Mouse (Mus musculus) heart, embryonic 11.5 days (tissue): Measurements from ENCODE around the gene Srf. TPM values are rescaled to one million over a fixed set of nuclear protein-coding genes. Genes with fewer than 3 reads are reported as not detected.

ENCODE experiments used
- ATAC-seq: fragments of 200-750 bp; cut with Nextera tagmentation; replicated peaks from 2 replicates; pipeline ENCODE4 v1.8.0; 2017; ENCODE audit warnings: moderate library complexity; ENCODE audit not compliant: insufficient number of reproducible peaks, low FRiP score, low TSS enrichment
- H3K27ac ChIP-seq: fragments of 300-500 bp; sonication (generic); 2 replicates; pipeline ENCODE4 v1.5.1; 2014; ENCODE audit warnings: mild to moderate bottlenecking, low read depth, low read length
- H3K27me3 ChIP-seq: fragments of 300-500 bp; sonication (generic); 2 replicates; pipeline ENCODE4 v1.6.1; 2014; ENCODE audit warnings: mild to moderate bottlenecking, low read length, mixed read lengths; ENCODE audit not compliant: control insufficient read depth, insufficient read depth
- H3K36me3 ChIP-seq: fragments of 300-500 bp; sonication (generic); 2 replicates; pipeline ENCODE4 v1.6.1; 2014; ENCODE audit warnings: mild to moderate bottlenecking, low read length, moderate library complexity, mixed read lengths; ENCODE audit not compliant: control insufficient read depth, insufficient read depth
- H3K4me1 ChIP-seq: fragments of 300-500 bp; sonication (generic); 2 replicates; pipeline ENCODE4 v1.6.1; 2014; ENCODE audit warnings: low read length; ENCODE audit not compliant: control insufficient read depth, insufficient read depth
- H3K4me2 ChIP-seq: fragments of 300-500 bp; sonication (generic); 2 replicates; pipeline ENCODE4 v1.6.1; 2014; ENCODE audit warnings: mild to moderate bottlenecking, moderate library complexity
- H3K4me3 ChIP-seq: fragments of 300-500 bp; sonication (generic); 2 replicates; pipeline ENCODE4 v1.5.1; 2014; ENCODE audit warnings: low read depth, low read length
- H3K9ac ChIP-seq: fragments of 300-500 bp; sonication (generic); 2 replicates; pipeline ENCODE4 v1.6.1; 2014; ENCODE audit warnings: mild to moderate bottlenecking, low read depth, low read length, moderate library complexity
- H3K9me3 ChIP-seq: fragments of 300-500 bp; sonication (generic); replicated peaks from 2 replicates; pipeline ENCODE4 v1.6.1; 2016; ENCODE audit warnings: low read length; ENCODE audit not compliant: control insufficient read depth
- WGBS: fragments of 180-500 bp; shearing (Covaris S2); extraction: QIAGEN DNeasy Blood & Tissue Kit; methylation state at CpG from one replicate; pipeline ENCODE4 v1.1.7; 2014; ENCODE audit not compliant: insufficient replicate concordance; 5-methylcytosine and 5-hydroxymethylcytosine counted together
- polyA plus RNA-seq: library from polyadenylated mRNA; unstranded; fragments of >200 nt; fragmentation: Nextera tagmentation; extraction: Ambion mirVana; gene quantifications from 2 replicates; pipeline ENCODE4 v1.2.1, GENCODE M21; 2014

Gene Srf
- polyA plus RNA-seq, 1 experiment from 2014 or later: 15.0 TPM

DNA sequence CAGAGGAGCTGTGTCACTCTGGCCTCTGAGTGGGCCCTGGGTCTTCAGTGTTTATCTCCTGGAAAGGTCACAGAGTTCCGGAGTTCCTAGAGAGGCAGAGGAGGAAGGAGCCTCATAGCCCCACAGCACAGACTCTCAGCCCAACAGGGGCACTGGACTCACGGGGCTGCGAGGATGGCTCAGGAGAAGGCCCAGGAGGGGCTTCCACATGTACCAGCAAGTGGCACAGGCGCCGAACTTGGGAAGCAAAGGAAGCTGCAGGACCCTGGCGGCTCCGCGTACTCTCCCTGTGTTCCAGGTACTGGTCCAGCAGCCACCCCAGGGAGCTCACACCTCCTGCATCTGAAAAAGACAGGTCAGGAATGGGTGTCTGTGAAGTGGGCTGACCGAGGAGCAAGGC lies 34.8 kb downstream of the Srf start:
- no peaks in the 10 kb centered on the region for H3K36me3 ChIP-seq
- peaks cover 15% of the 10 kb centered on the region; the same call in 1 of the 2 replicates for H3K27me3 ChIP-seq
- peak overlapping the region; percentile 63 for H3K4me2 ChIP-seq
- H3K9me3 ChIP-seq: no peaks in the 10 kb centered on the region
- ATAC-seq: 0 out of 2 replicates have a peak, but pooled peaks have one; percentile 4
- WGBS: 62% methylated on average over 9 of the region's 9 CpGs
- H3K9ac ChIP-seq: peak overlapping the region; percentile 58
- 0 out of 2 replicates have a peak overlapping the region, but pooled peaks have one; percentile 22 for H3K27ac ChIP-seq
- H3K4me1 ChIP-seq: peaks cover 19% of the 10 kb centered on the region
- H3K4me3 ChIP-seq: no peak overlapping the region; the same call in 1 of the 2 replicates

DNA sequence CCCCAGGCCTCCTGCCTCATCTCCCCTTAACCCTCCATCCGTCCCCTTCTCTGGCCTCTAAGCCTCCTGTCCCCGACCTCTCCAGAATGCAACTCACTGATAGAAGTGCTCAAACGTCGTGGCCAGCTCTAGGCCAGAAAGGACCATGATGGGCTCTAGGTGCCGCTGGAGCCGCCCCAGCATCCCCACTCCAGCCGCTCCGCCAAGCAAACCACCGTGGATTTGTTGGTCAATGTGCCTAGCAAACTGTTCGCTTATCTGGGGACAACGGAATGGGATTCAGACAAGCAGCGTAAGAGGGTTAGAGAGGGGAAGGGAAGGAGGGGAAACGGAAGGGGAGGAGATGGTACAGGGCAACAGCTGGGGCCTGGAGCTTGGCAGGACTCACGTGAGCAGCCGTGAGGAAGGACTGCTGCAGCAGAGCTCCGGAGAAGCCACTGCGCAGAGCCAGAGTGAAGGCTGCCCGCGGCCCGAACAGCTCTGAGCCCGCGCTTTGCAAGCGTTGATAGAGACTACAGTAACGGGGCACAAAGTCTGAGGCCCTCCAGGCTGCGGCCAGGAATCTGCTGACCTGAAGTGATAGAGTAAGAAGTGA lies 35.5 kb downstream of the Srf start:
- H3K9me3 ChIP-seq: no peaks in the 10 kb centered on the region
- H3K4me2 ChIP-seq: peak overlapping the region; percentile 63
- H3K27me3 ChIP-seq: peaks cover 15% of the 10 kb centered on the region; the same call in 1 of the 2 replicates
- H3K4me1 ChIP-seq: peaks cover 19% of the 10 kb centered on the region
- H3K4me3 ChIP-seq: peak overlapping the region; percentile 27
- peak; percentile 47; the same call in 1 of the 2 replicates for ATAC-seq
- no peaks in the 10 kb centered on the region for H3K36me3 ChIP-seq
- WGBS: 21% methylated on average over 25 of the region's 25 CpGs
- peak overlapping the region; percentile 58 for H3K9ac ChIP-seq
- H3K27ac ChIP-seq: 0 out of 2 replicates have a peak overlapping the region, but pooled peaks have one; percentile 22

DNA sequence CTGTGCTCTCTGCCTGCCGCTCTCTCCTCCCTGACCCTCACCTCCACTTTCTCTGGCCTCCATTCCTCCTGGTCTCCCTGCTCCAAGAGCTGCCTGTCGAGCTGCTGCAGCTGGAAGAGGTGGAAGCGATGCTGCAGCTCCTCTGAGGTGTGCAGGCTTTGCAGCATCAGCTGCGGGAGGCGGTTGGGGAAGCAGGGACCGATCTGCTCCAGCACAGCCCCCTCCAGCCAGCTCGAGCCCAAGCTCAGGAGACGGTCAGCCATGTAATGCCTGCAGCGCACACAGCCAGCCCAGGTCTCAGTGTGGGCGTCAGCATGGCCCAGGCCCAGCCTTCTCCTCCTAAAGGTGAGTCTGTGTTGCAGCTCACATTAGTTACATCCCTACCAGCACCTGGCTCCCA lies 36.0 kb downstream of the Srf start:
- 0 out of 2 replicates have a peak, but pooled peaks have one; percentile 20 for ATAC-seq
- H3K27ac ChIP-seq: no peak overlapping the region
- no peaks in the 10 kb centered on the region for H3K9me3 ChIP-seq
- peaks cover 15% of the 10 kb centered on the region; the same call in 1 of the 2 replicates for H3K27me3 ChIP-seq
- H3K4me1 ChIP-seq: peaks cover 19% of the 10 kb centered on the region
- H3K4me2 ChIP-seq: peak overlapping the region; percentile 63
- no peaks in the 10 kb centered on the region for H3K36me3 ChIP-seq
- H3K9ac ChIP-seq: peak overlapping the region; percentile 58; the same call in 1 of the 2 replicates
- peak overlapping the region; percentile 27 for H3K4me3 ChIP-seq
- 47% methylated on average over 10 of the region's 10 CpGs for WGBS

DNA sequence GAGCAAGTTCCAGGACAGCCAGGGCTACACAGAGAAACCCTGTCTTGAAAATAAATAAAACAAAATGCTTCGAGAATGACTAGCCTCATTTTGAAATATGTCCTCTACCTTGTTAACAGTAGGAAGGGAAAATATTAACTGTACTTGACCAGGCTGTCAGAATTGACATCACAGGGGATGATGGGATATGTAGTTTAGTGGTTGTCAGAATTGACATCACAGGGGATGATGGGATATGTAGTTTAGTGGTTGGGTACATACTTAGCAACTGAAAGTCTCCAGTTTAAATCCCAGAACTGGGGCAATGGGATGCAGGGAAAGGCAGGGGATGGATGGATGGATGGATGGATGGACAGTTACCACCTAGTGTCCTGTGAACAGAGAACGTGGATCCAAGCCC lies 42.6 kb downstream of the Srf start:
- no peaks in the 10 kb centered on the region for H3K9me3 ChIP-seq
- H3K27me3 ChIP-seq: no peaks in the 10 kb centered on the region
- no peak overlapping the region for H3K4me2 ChIP-seq
- H3K9ac ChIP-seq: no peak overlapping the region
- no peak overlapping the region for H3K27ac ChIP-seq
- H3K4me3 ChIP-seq: no peak overlapping the region
- no peak for ATAC-seq
- 58% methylated on average over 2 of the region's 2 CpGs for WGBS
- H3K36me3 ChIP-seq: no peaks in the 10 kb centered on the region
- no peaks in the 10 kb centered on the region for H3K4me1 ChIP-seq

DNA sequence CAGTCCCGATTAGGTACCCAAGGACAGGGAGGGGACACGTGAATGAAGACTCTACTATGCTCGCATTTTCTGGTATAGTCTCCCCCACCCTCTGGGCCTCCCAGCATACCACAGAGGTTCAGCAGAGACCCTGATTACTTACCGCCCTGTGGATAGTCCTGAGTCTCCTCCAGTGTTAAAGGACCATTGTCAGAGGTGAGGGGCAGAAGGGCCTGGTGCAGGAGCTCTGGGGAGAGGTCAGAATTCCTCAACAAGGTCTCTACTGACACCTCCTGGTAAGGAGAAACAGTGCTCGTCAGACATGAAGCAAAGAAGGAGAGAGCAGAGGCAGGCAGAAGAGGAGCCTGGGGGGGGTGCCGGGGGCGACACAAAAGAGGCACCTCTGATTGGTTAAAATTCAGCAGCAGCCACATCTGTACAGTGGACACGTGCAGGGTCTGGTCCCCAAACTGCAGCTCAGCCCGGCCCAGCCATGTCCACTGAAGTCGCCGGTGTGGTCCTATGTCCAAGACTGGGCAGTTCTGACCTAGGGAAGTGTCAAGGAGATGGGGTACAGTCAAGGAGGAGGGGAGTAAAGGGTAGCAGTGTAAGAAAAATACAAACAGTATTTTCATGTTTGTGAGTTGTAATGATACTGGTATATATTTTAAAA lies 44.8 kb downstream of the Srf start:
- 51% methylated on average over 11 of the region's 11 CpGs for WGBS
- H3K36me3 ChIP-seq: no peaks in the 10 kb centered on the region
- H3K9ac ChIP-seq: no peak overlapping the region
- no peak for ATAC-seq
- no peak overlapping the region for H3K4me3 ChIP-seq
- H3K27me3 ChIP-seq: no peaks in the 10 kb centered on the region
- no peaks in the 10 kb centered on the region for H3K4me1 ChIP-seq
- H3K27ac ChIP-seq: no peak overlapping the region
- no peak overlapping the region for H3K4me2 ChIP-seq
- H3K9me3 ChIP-seq: no peaks in the 10 kb centered on the region

DNA sequence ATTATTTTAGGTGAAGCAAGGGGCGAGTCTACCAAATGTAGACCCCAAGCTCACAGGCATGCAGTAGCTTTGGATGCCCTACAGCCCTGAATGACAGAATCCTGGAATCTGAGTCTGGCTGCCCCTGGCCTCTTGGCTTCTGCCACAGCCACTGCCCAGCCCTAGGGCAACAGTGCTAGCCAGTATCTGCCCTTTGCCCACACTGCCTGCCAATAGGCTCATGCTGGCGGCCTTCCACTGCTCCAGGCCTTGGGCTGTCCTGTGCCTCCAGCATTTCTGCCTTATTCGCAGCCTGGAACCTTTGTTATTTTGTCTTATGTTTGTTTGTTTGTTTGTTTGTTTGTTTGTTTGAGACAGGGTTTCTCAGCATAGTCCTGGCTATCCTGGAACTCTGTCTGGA lies 50.4 kb downstream of the Srf start:
- Histone ChIP-seq H3K36me3 (no peaks in the 10 kb centered on the region), H3K9me3 (no peaks in the 10 kb centered on the region), H3K4me2 (no peak overlapping the region), H3K4me1 (no peaks in the 10 kb centered on the region), H3K27me3 (no peaks in the 10 kb centered on the region), H3K4me3 (no peak overlapping the region), H3K9ac (no peak overlapping the region), H3K27ac (no peak overlapping the region)
- ATAC-seq: no peak
- 88% methylated on average over 3 of the region's 3 CpGs for WGBS

DNA sequence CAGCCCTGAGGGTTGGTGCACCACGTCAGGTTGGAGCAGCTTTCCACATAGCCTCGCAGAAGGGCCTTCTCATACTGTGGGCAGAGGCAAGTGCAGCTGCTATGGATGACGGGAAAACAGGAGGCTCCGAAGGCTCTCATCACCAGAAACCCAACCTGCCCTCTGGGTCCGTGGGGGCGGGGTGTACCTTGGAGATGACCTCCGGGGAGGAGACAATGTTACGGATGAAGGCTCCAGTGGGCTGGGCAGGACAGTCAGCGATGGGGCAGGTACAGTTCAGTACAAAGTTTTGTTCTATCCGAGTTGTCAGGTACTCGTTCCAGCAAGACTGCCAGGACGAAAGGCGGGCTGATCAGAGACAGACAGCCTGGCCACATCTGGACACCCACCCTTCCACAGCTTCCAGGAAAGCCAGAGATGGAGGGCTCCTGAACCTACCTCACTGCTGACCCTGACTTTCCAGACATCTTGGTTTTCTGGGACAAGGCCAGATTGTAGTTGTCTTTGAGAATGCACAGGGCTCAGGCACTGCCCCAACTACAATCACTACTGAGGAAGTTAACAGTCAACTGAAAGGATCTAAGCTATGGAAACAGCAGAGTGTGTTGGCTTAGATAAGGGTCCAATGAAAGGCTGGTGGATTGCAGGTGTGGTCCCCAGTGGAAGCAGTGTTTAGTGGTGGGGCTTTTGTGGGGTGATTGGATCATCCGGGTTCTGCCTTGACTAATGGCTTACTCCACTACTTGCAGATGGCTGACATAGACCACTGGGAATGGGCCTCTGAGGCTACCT lies 51.9 kb downstream of the Srf start:
- Histone ChIP-seq H3K27ac (no peak overlapping the region), H3K27me3 (no peaks in the 10 kb centered on the region), H3K4me1 (no peaks in the 10 kb centered on the region), H3K9me3 (no peaks in the 10 kb centered on the region), H3K36me3 (peaks cover 4% of the 10 kb centered on the region; the same call in 1 of the 2 replicates), H3K9ac (no peak overlapping the region), H3K4me2 (no peak overlapping the region), H3K4me3 (no peak overlapping the region)
- no peak for ATAC-seq
- WGBS: 75% methylated on average over 14 of the region's 14 CpGs

DNA sequence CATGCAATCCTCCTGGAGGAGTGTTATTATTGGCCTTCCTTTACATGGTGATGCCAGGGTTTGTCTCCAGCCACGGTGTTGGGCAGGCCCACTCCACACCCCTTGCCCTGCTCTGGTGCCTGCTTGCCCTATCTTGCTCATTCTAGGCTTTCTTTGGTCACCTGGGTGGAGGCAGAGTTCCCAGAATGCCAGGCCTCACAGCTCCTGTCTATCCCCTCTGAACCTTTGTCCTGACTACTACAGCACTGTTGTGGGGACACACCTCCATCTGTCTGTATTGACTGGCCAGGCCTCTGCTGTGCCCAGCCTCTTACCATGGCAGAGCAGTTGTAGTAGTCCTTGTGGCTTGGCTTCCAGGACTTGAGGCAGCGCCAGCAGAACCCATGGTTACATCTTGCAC lies 53.2 kb downstream of the Srf start:
- H3K9ac ChIP-seq: no peak overlapping the region
- H3K4me1 ChIP-seq: no peaks in the 10 kb centered on the region
- no peaks in the 10 kb centered on the region for H3K9me3 ChIP-seq
- no peak for ATAC-seq
- H3K4me3 ChIP-seq: no peak overlapping the region
- H3K36me3 ChIP-seq: peaks cover 4% of the 10 kb centered on the region; the same call in 1 of the 2 replicates
- 82% methylated on average over 2 of the region's 2 CpGs for WGBS
- no peak overlapping the region for H3K4me2 ChIP-seq
- H3K27me3 ChIP-seq: no peaks in the 10 kb centered on the region
- no peak overlapping the region for H3K27ac ChIP-seq
